Mouse (Mus musculus): ENCODE results near the gene AC124502.3. TPM values are rescaled to one million over a fixed set of nuclear protein-coding genes. Genes with fewer than 3 reads are reported as not detected.

AC124502.3 gene
- polyA plus RNA-seq (2014; fragmentation: Nextera tagmentation; extraction: Ambion mirVana): 1.2 and 1.7 TPM in 2 replicates

- Histone ChIP-seq H3K27me3 (replicated peaks; ENCODE audit: control insufficient read depth, insufficient read depth, low read length) (no peaks in the 10 kb centered on the region), H3K36me3 (ENCODE audit: control insufficient read depth, insufficient read depth, low read length) (peaks cover 7% of the 10 kb centered on the region), H3K9me3 (replicated peaks; ENCODE audit: control insufficient read depth, low read length) (no peaks in the 10 kb centered on the region), H3K9ac (ENCODE audit: low read length) (peak within 1 kb of the TSS; percentile 92), H3K4me2 (ENCODE audit: low read length) (peak within 1 kb of the TSS; percentile 98), H3K4me1 (ENCODE audit: control insufficient read depth, insufficient read depth, low read length) (peaks cover 22% of the 10 kb centered on the region), H3K27ac (ENCODE audit: low read depth, low read length) (peak within 1 kb of the TSS; percentile 86), H3K4me3 (ENCODE audit: low read depth, low read length) (peak within 1 kb of the TSS; percentile 79)
- DNase-seq (ENCODE audit: low spot score): peak; percentile 98
- 0% methylated on average over 44 of the region's 44 CpGs for WGBS
- ATAC-seq: peak; percentile 94
Observed at GRCm38 (mm10) chr19:5038709-5039156, at the start of gene AC124502.3, which contains the start of gene B4gat1. Gene AC124502.3 (plus strand): TSS chr19:5038891. Gene B4gat1 (plus strand): TSS chr19:5038826.

- 6% methylated on average over 13 of the region's 13 CpGs for WGBS
- no peak overlapping the region for H3K27ac ChIP-seq (ENCODE audit: low read depth, low read length)
- H3K27me3 ChIP-seq (replicated peaks; ENCODE audit: control insufficient read depth, insufficient read depth, low read length): peaks cover 27% of the 10 kb centered on the region
- peak overlapping the region; percentile 54 for H3K9ac ChIP-seq (ENCODE audit: low read length)
- DNase-seq (ENCODE audit: low spot score): peak; percentile 79
- H3K4me3 ChIP-seq (ENCODE audit: low read depth, low read length): peak overlapping the region; percentile 32; the same call in 1 of the 2 replicates
- ATAC-seq: no peak
- peak overlapping the region; percentile 59 for H3K4me2 ChIP-seq (ENCODE audit: low read length)
- H3K36me3 ChIP-seq (ENCODE audit: control insufficient read depth, insufficient read depth, low read length): no peaks in the 10 kb centered on the region
- H3K9me3 ChIP-seq (replicated peaks; ENCODE audit: control insufficient read depth, low read length): no peaks in the 10 kb centered on the region
- peaks cover 4% of the 10 kb centered on the region for H3K4me1 ChIP-seq (ENCODE audit: control insufficient read depth, insufficient read depth, low read length)
Observed at GRCm38 (mm10) chr19:4989013-4989412, 49.7 kb upstream of the AC124502.3 start.

- H3K36me3 ChIP-seq (ENCODE audit: control insufficient read depth, insufficient read depth, low read length): no peaks in the 10 kb centered on the region
- peaks cover 4% of the 10 kb centered on the region for H3K4me1 ChIP-seq (ENCODE audit: control insufficient read depth, insufficient read depth, low read length)
- peak overlapping the region; percentile 54 for H3K9ac ChIP-seq (ENCODE audit: low read length)
- ATAC-seq: peak; percentile 77
- 14% methylated on average over 42 of the region's 47 CpGs for WGBS
- H3K4me3 ChIP-seq (ENCODE audit: low read depth, low read length): peak overlapping the region; percentile 32
- H3K4me2 ChIP-seq (ENCODE audit: low read length): peak overlapping the region; percentile 59
- no peak overlapping the region for H3K27ac ChIP-seq (ENCODE audit: low read depth, low read length)
- no peaks in the 10 kb centered on the region for H3K9me3 ChIP-seq (replicated peaks; ENCODE audit: control insufficient read depth, low read length)
- H3K27me3 ChIP-seq (replicated peaks; ENCODE audit: control insufficient read depth, insufficient read depth, low read length): peaks cover 21% of the 10 kb centered on the region
- DNase-seq (ENCODE audit: low spot score): peak; percentile 85
Observed at GRCm38 (mm10) chr19:4989434-4990255, 49.0 kb upstream of the AC124502.3 start.

GRCm38 (mm10) chr19:4990256-4990625 lies 48.5 kb upstream of the AC124502.3 start, which contains the start of gene Npas4:
Gene Npas4 (minus strand): TSS chr19:4990316.
- Histone ChIP-seq H3K4me2 (ENCODE audit: low read length) (peak within 1 kb of the TSS; percentile 59), H3K27ac (ENCODE audit: low read depth, low read length) (no peak within 1 kb of the TSS), H3K9ac (ENCODE audit: low read length) (peak within 1 kb of the TSS; percentile 54), H3K27me3 (replicated peaks; ENCODE audit: control insufficient read depth, insufficient read depth, low read length) (peaks cover 20% of the 10 kb centered on the region), H3K9me3 (replicated peaks; ENCODE audit: control insufficient read depth, low read length) (no peaks in the 10 kb centered on the region), H3K4me1 (ENCODE audit: control insufficient read depth, insufficient read depth, low read length) (peaks cover 4% of the 10 kb centered on the region), H3K4me3 (ENCODE audit: low read depth, low read length) (peak within 1 kb of the TSS; percentile 32), H3K36me3 (ENCODE audit: control insufficient read depth, insufficient read depth, low read length) (no peaks in the 10 kb centered on the region)
- WGBS: 16% methylated on average over 4 of the region's 4 CpGs
- ATAC-seq: 0 out of 2 replicates have a peak, but pooled peaks have one; percentile 4
- DNase-seq (ENCODE audit: low spot score): no peak

GRCm38 (mm10) chr19:4990716-4991115 lies 48.0 kb upstream of the AC124502.3 start:
- Histone ChIP-seq H3K27ac (ENCODE audit: low read depth, low read length) (no peak overlapping the region), H3K4me2 (ENCODE audit: low read length) (peak overlapping the region; percentile 59), H3K27me3 (replicated peaks; ENCODE audit: control insufficient read depth, insufficient read depth, low read length) (peaks cover 16% of the 10 kb centered on the region), H3K9me3 (replicated peaks; ENCODE audit: control insufficient read depth, low read length) (no peaks in the 10 kb centered on the region), H3K4me1 (ENCODE audit: control insufficient read depth, insufficient read depth, low read length) (peaks cover 4% of the 10 kb centered on the region), H3K36me3 (ENCODE audit: control insufficient read depth, insufficient read depth, low read length) (no peaks in the 10 kb centered on the region), H3K9ac (ENCODE audit: low read length) (peak overlapping the region; percentile 29), H3K4me3 (ENCODE audit: low read depth, low read length) (peak overlapping the region; percentile 32)
- peak; percentile 53 for DNase-seq (ENCODE audit: low spot score)
- 1% methylated on average over 22 of the region's 22 CpGs for WGBS
- ATAC-seq: peak; percentile 55

- Histone ChIP-seq H3K9ac (ENCODE audit: low read length) (no peak overlapping the region), H3K27ac (ENCODE audit: low read depth, low read length) (no peak overlapping the region), H3K27me3 (replicated peaks; ENCODE audit: control insufficient read depth, insufficient read depth, low read length) (peaks cover 14% of the 10 kb centered on the region), H3K36me3 (ENCODE audit: control insufficient read depth, insufficient read depth, low read length) (no peaks in the 10 kb centered on the region), H3K4me1 (ENCODE audit: control insufficient read depth, insufficient read depth, low read length) (peaks cover 4% of the 10 kb centered on the region), H3K4me3 (ENCODE audit: low read depth, low read length) (no peak overlapping the region), H3K9me3 (replicated peaks; ENCODE audit: control insufficient read depth, low read length) (no peaks in the 10 kb centered on the region), H3K4me2 (ENCODE audit: low read length) (no peak overlapping the region)
- ATAC-seq (no peak), DNase-seq (ENCODE audit: low spot score) (no peak)
- WGBS: 22% methylated on average over 8 of the region's 8 CpGs
Observed at GRCm38 (mm10) chr19:4992371-4992770, 46.3 kb upstream of the AC124502.3 start.

- 6% methylated on average over 9 of the region's 9 CpGs for WGBS
- H3K27ac ChIP-seq (ENCODE audit: low read depth, low read length): no peak overlapping the region
- peaks cover 14% of the 10 kb centered on the region for H3K27me3 ChIP-seq (replicated peaks; ENCODE audit: control insufficient read depth, insufficient read depth, low read length)
- no peaks in the 10 kb centered on the region for H3K9me3 ChIP-seq (replicated peaks; ENCODE audit: control insufficient read depth, low read length)
- peaks cover 4% of the 10 kb centered on the region for H3K4me1 ChIP-seq (ENCODE audit: control insufficient read depth, insufficient read depth, low read length)
- no peak overlapping the region for H3K4me2 ChIP-seq (ENCODE audit: low read length)
- no peaks in the 10 kb centered on the region for H3K36me3 ChIP-seq (ENCODE audit: control insufficient read depth, insufficient read depth, low read length)
- H3K9ac ChIP-seq (ENCODE audit: low read length): no peak overlapping the region
- ATAC-seq (no peak), DNase-seq (ENCODE audit: low spot score) (peak; percentile 53)
- H3K4me3 ChIP-seq (ENCODE audit: low read depth, low read length): no peak overlapping the region
Observed at GRCm38 (mm10) chr19:4992904-4993303, 45.8 kb upstream of the AC124502.3 start.

- peaks cover 14% of the 10 kb centered on the region for H3K27me3 ChIP-seq (replicated peaks; ENCODE audit: control insufficient read depth, insufficient read depth, low read length)
- ATAC-seq (no peak), DNase-seq (ENCODE audit: low spot score) (peak; percentile 67)
- H3K4me2 ChIP-seq (ENCODE audit: low read length): no peak overlapping the region
- no peak overlapping the region for H3K4me3 ChIP-seq (ENCODE audit: low read depth, low read length)
- H3K9me3 ChIP-seq (replicated peaks; ENCODE audit: control insufficient read depth, low read length): no peaks in the 10 kb centered on the region
- no peaks in the 10 kb centered on the region for H3K36me3 ChIP-seq (ENCODE audit: control insufficient read depth, insufficient read depth, low read length)
- H3K4me1 ChIP-seq (ENCODE audit: control insufficient read depth, insufficient read depth, low read length): peaks cover 1% of the 10 kb centered on the region
- 59% methylated on average over 5 of the region's 5 CpGs for WGBS
- H3K9ac ChIP-seq (ENCODE audit: low read length): no peak overlapping the region
- no peak overlapping the region for H3K27ac ChIP-seq (ENCODE audit: low read depth, low read length)
Observed at GRCm38 (mm10) chr19:4994043-4994442, 44.6 kb upstream of the AC124502.3 start.

Data from forebrain, embryonic 14.5 days (tissue).